Mouse (Mus musculus): ENCODE results near the gene Arhgap42.

GRCm38 (mm10) chr9:9208205-9208604 lies 30.7 kb downstream of the Arhgap42 start:
- no peak for TF ChIP-seq CTCF (IDR thresholded peaks at IDR 0.05; ENCODE audit: low read depth, low read length)
- TF ChIP-seq POLR2A (IDR thresholded peaks at IDR 0.05; ENCODE audit: insufficient read depth, low read length): no peak
- TF ChIP-seq EP300 (IDR thresholded peaks at IDR 0.05; ENCODE audit: insufficient read depth, low read depth, low read length): no peak

Data from ES-Bruce4 (cell line).